Mouse (Mus musculus): Measurements from ENCODE around the gene Olfr690.

GRCm38 (mm10) chr7:105367268-105367667, 33.4 kb upstream of the Olfr690 start:
- TF ChIP-seq CTCF (IDR thresholded peaks at IDR 0.05; ENCODE audit: insufficient read depth, low read depth, low read length): no peak
- no peak for TF ChIP-seq POLR2A (IDR thresholded peaks at IDR 0.05; ENCODE audit: insufficient read depth, low read depth, low read length)

Measured in olfactory bulb, adult 2 months (tissue).